Mouse (Mus musculus) bone marrow, adult 2 months (tissue): ENCODE measurements around the gene Apln.

Experiments used
- CTCF ChIP-seq: fragments of 200-500 bp; IDR thresholded peaks from 2 replicates; pipeline ENCODE4 v1.5.1; 2011; ENCODE audit warnings: low read length, control low read depth; ENCODE audit not compliant: control insufficient read depth, insufficient read depth
- POLR2A ChIP-seq: fragments of 200-500 bp; IDR thresholded peaks from 2 replicates; pipeline ENCODE4 v1.6.1; 2011; ENCODE audit warnings: low read depth, mild to moderate bottlenecking, control low read depth, low read length, borderline replicate concordance; ENCODE audit not compliant: control insufficient read depth

DNA sequence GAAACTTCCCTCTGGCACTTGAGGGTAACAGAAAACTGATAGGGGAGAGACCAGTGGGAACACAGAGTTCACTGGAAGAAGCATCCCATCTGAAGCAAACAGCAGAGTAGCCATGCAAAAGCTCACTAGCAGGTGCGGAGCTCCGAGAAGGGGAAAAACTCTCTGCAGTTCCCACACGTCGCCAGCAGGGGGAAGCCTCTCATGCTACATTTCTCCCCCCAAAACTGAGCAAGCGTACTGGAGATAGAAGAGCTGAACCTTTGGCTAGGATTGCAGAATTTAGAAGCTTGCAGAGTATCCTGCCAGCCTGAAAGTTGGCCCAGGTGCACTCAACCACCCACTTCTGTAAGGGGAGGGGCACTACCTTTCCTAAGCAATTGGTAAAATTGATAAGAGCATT, 14.7 kb downstream of the Apln start:
- TF ChIP-seq POLR2A (no peak), CTCF (peak; percentile 67)
